Mouse (Mus musculus): ENCODE data around the gene Spert. TPM values are rescaled to one million over a fixed set of nuclear protein-coding genes. Genes with fewer than 3 reads are reported as not detected.

The Spert gene
- polyA plus RNA-seq, 1 experiment from 2014 or later = not detected

GRCm38 (mm10) chr14:75540216-75540995, 52.5 kb downstream of the Spert start:
- Histone ChIP-seq H3K4me2 (no peak overlapping the region), H3K4me3 (ENCODE audit: low read depth, low read length) (no peak overlapping the region), H3K27me3 (ENCODE audit: control insufficient read depth, insufficient read depth, low read length) (no peaks in the 10 kb centered on the region), H3K36me3 (ENCODE audit: control insufficient read depth, insufficient read depth, low read length) (no peaks in the 10 kb centered on the region), H3K4me1 (ENCODE audit: control insufficient read depth, insufficient read depth, low read length) (peaks cover 23% of the 10 kb centered on the region), H3K9me3 (ENCODE audit: control insufficient read depth, low read length) (no peaks in the 10 kb centered on the region), H3K27ac (ENCODE audit: low read depth, low read length) (peak overlapping the region; percentile 40), H3K9ac (ENCODE audit: low read length) (no peak overlapping the region)
- DNase-seq (ENCODE audit: low spot score, missing footprints) (peak; percentile 75), ATAC-seq (ENCODE audit: low FRiP score) (peak; percentile 61)
- 70% methylated on average over 17 of the region's 17 CpGs for WGBS

GRCm38 (mm10) chr14:75539205-75539604, 53.7 kb downstream of the Spert start:
- H3K9ac ChIP-seq (ENCODE audit: low read length) = no peak overlapping the region
- peaks cover 23% of the 10 kb centered on the region for H3K4me1 ChIP-seq (ENCODE audit: control insufficient read depth, insufficient read depth, low read length)
- no peak overlapping the region for H3K4me2 ChIP-seq
- ATAC-seq (ENCODE audit: low FRiP score) (no peak), DNase-seq (ENCODE audit: low spot score, missing footprints) (no peak)
- H3K27ac ChIP-seq (ENCODE audit: low read depth, low read length) = no peak overlapping the region
- no peaks in the 10 kb centered on the region for H3K36me3 ChIP-seq (ENCODE audit: control insufficient read depth, insufficient read depth, low read length)
- no peaks in the 10 kb centered on the region for H3K27me3 ChIP-seq (ENCODE audit: control insufficient read depth, insufficient read depth, low read length)
- H3K9me3 ChIP-seq (ENCODE audit: control insufficient read depth, low read length) = no peaks in the 10 kb centered on the region
- no peak overlapping the region for H3K4me3 ChIP-seq (ENCODE audit: low read depth, low read length)
- 49% methylated on average over 2 of the region's 2 CpGs for WGBS

Other genes starting within 250 kb of the Spert start
- gene Siah3, start 137.1 kb downstream of the Spert start, polyA plus RNA-seq (2014; fragmentation: Nextera tagmentation; extraction: Ambion mirVana) = 1.1 and 1.4 TPM in 2 replicates
- not detected in 2 replicates for gene Erich6b, start 49.1 kb upstream of the Spert start, polyA plus RNA-seq (2014; fragmentation: Nextera tagmentation; extraction: Ambion mirVana)
- gene Cog3, start 161.4 kb upstream of the Spert start, polyA plus RNA-seq (2014; fragmentation: Nextera tagmentation; extraction: Ambion mirVana) = 23.3 and 27.5 TPM in 2 replicates
- gene Slc25a30, start 193.9 kb upstream of the Spert start, polyA plus RNA-seq (2014; fragmentation: Nextera tagmentation; extraction: Ambion mirVana) = 7.0 and 8.8 TPM in 2 replicates